Mouse (Mus musculus) T-helper 17 cell (primary cell): ENCODE results near the gene Cdkl4.

Experiments used
- in situ Hi-C, 2 experiments: fragments of 300-600 bp; cut with MboI, MseI; formaldehyde crosslinking; loops; 1 replicate in 1 of 2; 2 replicates in 1 of 2; pipeline ENCODE4 v1.15.1; 2025; ENCODE audit warnings: high pct_unique_total_duplicates in 2 of 2

Cdkl4 gene

DNA sequence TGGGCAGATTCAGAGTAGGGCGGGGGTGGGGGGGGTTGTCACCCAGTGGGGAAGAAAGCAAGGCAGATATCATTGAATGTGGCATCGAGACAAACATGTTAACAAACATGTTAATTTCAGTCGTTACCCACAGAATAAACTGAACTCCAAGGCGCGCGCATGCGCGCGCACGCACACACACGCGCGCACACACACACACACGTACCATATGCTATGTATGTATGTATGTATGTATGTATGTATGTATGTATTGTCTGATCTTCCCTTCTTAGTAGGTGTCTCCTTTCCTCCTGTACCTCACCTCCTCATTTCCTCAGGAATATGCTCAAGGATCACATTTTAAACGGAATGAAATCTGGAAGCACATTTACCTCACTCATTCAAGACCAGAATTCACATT, at the start of gene Cdkl4:
TSS of gene Cdkl4 (minus strand) at position 175 of the 400 bp plus-strand sequence.
- in situ Hi-C loops = no loop called here

DNA sequence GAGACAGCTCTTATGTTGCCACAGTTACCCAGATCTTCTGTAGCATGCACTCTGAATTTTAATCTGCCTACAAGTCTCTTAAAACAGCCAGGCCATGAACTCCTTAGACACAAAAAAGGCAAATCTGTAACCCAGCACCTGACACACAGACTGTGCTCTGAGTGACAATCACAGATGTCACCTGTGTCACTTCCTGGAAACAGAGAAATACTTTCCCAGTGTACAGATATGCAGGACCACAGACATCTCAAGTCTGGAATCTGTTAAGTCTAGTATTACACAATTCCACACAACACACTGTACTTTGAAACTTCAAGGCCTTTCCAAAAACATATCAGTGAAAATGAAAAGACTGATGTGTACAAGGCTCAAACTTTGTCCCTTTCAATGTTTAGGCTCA, 47.4 kb upstream of the Cdkl4 start:
- in situ Hi-C loops = loop anchor here (5.0 to 25.0 kb wide), 2 partner anchors 192 to 362 kb away; no protein-coding TSS in a partner anchor

DNA sequence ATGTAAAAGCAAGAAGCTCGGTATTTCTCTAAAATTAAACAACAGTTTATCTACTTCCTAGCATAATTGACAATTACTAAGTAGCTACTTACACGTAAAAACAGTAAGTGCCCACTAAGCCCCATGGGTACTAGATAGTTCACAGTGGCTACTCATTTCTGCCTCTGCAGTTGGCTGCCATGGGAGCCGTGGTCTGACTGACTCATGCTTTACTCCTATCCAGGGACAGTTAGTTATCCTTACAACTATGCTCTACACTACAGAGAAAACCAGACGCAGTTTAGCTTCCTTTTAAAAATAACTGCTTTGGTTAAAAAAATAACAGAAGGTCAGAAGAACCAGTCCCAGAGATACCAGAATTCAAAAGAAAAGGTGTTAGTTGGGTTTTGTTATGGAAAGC, 44.1 kb upstream of the Cdkl4 start:
- in situ Hi-C loops = loop anchor here (5.0 to 25.0 kb wide), 2 partner anchors 196 to 366 kb away; no protein-coding TSS in a partner anchor

DNA sequence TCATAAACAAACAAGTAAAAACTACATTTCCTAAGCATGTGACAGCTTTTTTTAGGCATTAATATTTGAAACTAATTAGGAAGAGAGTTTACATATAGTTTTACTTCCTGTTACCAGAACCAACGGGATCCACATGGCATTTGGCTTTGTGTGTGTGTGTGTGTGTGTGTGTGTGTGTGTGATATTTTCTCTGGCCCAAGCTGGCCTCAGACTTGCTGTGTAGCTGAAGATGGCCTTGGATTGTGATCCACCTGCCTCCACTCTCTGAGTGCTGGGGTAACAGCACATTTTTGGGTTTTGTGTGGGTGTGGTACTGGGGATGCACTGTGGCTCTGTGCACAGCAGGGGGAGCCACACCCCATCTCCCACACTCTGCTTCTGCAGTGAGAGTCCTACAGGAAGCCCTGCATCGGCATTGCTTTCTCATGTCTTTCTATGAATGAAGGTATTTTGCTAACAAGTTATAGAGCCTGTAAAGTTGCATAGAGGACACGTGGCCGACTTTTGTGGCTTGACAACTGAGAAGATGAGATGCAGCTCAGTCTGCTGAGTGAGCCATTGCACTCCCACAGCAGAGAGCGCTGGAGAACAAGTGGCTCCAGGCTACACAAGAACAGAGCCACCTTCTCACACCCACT, 43.3 kb upstream of the Cdkl4 start:
- in situ Hi-C loops = loop anchor here (5.0 to 25.0 kb wide), 2 partner anchors 196 to 366 kb away; no protein-coding TSS in a partner anchor

DNA sequence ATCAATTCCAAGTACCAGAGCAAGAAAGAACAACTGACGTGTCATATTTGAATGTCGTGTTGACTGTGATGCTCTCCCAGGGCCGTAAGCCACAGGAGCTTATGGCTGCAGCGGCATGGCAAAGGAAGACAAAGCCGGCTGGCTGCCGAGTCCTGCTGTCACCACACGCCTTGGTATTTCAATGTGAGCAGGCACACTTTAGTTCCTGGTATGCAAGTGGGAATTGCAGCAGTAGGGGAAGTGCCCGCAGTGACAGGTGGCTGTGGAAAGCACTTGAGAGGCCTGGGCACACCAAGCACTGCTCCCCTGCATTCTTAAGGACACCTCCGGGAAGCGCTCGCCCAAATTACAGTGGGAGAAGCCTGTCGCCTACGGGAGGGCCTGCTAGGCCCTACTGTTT, 41.9 kb upstream of the Cdkl4 start:
- in situ Hi-C loops = loop anchor here (5.0 to 25.0 kb wide), 3 partner anchors 203 to 368 kb away; no protein-coding TSS in a partner anchor

DNA sequence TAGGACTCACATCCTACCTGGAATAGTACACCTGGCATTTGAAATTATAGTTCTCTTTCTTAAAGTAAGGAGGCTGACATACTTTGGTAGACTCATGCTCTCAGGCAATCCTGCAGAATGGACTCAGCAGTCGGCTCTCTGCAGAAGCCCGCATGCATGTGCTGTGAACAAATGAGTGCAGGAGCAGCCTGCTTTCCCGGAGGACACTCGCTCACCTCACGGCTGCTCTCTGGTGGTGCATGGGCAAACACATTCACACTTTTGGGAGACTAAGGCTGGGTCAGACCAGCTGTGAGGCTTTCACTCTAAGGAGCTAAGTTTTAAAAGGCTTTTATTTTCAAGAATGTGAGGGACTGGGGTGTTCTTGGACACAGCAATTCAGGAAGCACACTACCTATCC, 41.3 kb upstream of the Cdkl4 start:
- in situ Hi-C loops = loop anchor here (5.0 to 25.0 kb wide), 3 partner anchors 203 to 368 kb away; no protein-coding TSS in a partner anchor

DNA sequence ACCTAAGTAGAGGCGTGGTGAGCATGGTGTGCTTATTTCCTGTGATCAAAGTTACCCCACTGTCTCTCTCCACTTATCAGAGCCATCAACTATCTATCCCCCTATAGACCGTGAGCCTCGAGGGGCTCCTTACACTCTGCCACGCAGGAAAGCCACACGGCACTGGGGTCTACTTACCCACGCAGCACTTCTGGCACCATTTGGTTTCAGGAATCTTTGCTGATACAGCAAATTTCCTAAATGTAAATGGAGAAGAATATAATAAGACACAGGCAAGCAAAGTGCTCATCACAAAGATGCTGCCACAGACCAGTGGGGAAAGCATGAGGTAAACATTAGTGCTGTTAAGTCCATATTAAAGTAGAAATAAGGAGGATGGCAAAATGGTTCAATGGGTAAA, 26.2 kb upstream of the Cdkl4 start:
- in situ Hi-C loops = loop anchor here in 1 of 2 experiments (25.0 kb wide), 1 partner anchor 383 kb away; no protein-coding TSS in a partner anchor

DNA sequence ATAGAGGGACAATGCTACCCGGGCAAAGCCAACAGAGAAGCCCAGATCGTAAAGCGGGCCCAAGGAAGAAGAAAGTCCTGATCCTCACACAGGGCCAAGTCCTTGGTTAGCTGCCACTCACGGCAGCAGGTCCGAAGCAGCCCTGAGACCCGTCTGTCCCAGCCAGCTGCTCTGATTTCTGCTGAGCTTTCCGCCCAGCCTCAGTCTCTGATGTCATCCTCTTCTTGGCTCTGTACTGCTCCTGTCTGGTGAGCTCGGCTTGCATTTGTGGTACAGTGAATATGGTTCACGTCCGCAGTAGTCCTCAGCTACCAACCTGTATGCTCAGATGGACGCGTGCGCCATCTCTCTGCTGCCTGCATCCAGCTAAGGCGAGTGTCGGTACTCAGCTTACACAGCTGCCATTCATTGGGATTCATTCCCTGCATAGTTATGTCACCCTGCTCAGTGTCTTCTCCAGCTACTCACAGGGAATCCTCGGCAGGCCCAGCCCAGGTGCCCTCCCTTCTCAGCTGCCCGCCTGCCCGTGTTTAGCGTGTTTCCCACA, 25.5 kb upstream of the Cdkl4 start:
- in situ Hi-C loops = loop anchor here in 1 of 2 experiments (25.0 kb wide), 1 partner anchor 384 kb away; no protein-coding TSS in a partner anchor

DNA sequence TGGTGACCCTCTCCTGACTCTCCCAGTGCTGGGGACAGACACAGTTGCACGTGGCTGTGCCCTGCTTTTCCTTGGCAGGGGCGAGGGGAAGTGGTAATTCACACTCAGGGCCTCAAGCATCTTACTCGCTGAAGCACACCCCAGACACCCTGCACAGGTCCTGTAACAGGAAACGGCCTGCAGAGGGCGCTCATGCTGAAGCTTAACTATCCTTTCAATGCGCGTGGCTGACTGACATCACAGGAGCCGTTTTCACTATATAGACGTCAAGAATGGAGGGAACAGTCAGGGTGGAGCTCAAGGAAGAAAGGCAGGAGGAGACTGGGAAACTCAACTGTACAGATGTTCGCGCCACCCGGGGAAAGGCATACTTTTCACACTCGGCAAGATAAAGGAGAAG, 23.8 kb upstream of the Cdkl4 start:
- in situ Hi-C loops = loop anchor here in 1 of 2 experiments (25.0 kb wide), 1 partner anchor 386 kb away; no protein-coding TSS in a partner anchor

DNA sequence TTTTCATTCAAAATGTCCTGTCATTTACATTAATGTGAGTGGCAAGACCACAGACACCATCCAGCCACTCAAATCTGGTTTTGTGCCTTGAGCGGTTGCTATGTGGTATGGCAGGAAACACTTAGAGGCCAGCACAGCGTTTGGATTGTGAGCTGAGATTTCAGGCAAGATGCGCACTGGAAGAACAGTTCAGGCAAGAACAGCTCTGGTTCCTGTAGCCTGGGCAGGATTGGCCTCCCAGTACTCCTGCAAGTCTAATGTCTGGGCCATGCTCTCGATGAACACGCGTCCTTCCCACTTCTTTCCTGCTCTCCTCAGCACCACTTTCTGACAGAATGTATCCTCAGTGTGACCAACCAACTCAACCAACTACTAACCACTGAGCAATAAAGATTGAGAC, 5.4 kb upstream of the Cdkl4 start:
- in situ Hi-C loops = no loop called here

DNA sequence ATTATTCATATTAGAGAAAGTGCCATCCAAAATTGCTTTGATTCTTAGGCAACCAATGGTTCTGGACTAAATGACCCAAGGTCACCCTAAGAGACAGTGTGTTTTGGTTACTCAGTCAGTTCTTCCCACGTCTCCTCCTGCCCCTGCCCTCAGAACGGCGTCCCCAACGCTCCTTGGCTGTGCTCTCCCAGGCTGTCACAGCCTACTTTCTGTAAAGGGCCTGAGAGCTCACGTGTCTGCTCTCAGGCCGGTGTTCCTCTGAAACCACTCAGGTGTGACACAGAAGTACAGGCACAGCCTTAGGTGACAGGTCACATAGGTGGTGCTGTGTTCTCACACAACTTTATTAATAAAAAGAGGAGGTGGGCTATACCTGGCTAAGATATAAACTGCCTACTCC, 2.3 kb upstream of the Cdkl4 start:
- in situ Hi-C loops = no loop called here

DNA sequence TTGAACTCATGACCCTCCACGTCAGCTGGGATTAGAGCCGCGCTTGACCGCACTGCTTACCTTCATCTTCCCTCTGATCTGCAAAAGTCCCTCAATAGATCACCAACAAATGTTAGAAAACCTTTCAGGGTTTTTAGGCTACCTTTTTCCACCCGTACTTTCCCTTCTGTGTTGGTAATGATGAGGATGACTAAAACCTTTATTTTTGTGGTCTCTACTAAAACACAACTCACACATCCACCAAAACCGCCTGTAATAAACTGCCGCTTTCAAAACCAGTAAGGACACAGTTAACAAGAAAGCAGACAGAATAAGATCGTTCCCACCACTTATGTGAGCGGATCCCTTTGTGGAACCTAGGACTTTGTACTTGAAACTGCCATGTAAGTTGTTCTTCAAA, 1.5 kb upstream of the Cdkl4 start:
- in situ Hi-C loops = no loop called here

DNA sequence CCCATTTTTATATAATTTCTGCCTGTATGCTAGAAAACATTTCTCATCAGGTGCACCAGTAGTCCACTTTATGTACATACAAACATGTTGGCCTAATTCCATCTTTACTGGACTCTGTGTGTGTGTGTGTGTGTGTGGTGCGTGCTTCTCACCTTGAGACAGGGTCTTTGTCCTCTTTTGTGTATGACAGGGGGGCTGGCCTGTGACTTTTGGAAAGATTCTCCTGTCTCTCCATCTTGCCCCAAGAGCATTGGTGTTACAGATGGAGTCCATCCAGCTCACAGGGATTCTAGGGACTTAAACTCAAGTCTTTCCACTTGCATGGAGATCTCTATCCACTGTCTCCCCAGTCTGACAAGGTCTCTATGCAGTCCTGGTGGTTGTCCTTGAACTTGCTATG, 428 bp upstream of the Cdkl4 start:
- in situ Hi-C loops = no loop called here

DNA sequence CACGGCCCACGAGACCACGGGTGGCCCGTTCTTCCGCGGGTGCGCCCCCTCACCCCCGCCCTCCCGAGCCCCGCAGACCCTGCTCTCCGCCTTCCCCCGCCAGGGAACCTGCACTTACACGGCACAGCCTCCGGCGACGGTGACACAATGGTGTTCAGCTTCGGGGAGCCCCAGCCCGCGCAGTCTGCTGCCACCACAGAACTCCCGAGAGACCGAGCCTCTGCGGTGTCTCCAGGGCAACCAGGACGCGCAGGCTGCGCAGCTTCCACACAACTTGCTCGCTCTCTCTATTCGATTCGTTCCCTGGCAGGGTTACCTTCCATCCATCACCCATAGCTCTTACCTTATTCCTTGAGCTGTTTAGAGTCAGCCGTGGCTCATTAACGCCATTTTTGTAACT, 399 bp downstream of the Cdkl4 start:
- in situ Hi-C loops = no loop called here

DNA sequence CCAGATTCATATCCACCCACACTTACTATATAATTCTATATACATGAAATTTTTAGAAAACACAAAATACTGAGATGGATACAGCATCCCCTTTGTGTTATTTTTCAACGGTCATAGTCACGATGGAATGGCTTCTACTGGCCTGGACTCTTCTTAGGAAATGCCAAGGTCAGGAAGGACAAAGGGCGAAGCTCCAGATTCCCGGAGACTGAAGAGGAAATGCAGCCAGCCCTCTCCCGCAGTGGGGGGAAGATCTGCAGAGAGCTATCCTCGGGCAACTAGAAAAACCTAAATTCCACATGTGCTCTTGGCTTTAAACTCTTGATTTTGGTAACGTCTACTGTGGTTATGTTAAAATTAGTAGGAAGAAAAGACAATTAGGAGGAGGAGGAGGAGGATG, 2.6 kb downstream of the Cdkl4 start:
- in situ Hi-C loops = no loop called here

DNA sequence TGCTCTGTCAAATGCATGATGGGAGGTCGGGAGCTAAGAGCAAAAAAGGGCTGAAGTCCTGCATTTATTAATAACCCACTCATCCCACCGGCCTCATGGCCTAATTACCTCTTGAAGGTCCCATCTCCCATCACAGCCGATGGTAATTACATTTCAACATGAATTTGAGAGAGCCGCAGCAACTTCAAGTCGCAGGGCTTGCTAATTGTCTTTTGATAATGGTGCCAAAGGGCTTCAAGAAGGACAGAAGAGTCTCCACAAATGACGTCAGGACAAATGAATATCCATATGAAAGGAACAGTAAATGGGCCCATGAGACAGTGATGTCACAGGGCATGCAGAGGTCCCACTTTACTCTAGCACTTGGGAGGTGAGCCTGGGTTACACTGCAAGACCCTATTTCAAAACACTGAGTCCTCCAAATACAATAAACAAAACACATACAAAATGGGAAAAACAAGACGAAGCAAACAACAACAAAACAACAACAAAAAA, 3.1 kb downstream of the Cdkl4 start:
- in situ Hi-C loops = no loop called here

DNA sequence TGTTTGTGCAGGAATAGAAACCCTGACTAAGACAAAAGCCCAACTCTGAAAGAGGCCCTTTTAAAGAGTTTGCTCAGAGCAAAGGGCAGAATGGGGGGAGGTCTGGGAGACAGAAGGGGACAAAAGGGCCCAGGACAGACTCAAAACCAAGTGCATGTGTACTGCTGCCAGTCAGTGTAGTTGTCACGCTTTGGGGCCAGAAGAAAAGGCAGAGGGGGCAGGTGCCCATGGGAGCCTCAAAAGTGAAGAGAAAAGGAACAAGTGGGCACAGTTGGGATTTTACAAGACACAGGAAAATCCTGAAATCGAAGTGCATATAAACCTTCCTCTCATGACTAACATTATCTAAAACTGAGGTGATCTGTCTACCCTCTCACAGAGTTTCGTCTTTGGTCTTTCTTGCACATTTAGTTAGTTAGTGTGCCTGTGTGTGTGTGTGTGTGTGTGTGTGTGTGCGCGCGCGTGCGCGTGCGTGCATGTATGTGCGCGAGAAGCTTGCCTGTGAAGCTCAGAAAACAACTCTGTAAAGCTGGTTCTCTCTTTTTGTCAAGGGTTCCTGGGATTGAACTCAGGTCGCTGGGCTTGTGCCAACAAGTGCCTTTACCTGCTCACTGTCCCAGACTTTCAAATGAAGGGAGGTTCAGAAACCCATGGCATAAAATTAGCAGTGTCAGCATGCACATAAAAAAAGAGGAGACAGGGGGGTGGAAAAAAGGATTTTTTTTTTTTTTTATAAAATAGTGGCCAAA, 5.3 kb downstream of the Cdkl4 start:
- in situ Hi-C loops = no loop called here

DNA sequence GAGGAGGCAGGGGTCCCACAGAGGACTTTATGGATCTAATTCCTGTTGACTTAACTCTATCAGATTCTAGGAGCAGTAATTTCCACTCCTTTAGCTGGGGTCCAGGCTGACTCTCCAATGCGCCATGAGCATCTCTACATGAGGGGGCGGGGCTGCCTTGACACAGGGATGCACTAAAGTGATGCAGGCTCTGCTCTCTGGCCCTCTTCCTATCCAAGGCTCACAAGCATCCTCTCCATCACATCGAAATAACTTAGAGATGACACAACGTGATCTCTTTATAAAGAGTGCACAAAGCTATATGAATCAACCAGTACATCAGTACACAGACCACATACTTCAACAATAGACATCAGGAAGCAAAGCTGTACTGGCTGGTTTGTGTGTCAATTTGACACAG, 6.2 kb downstream of the Cdkl4 start:
- in situ Hi-C loops = no loop called here

DNA sequence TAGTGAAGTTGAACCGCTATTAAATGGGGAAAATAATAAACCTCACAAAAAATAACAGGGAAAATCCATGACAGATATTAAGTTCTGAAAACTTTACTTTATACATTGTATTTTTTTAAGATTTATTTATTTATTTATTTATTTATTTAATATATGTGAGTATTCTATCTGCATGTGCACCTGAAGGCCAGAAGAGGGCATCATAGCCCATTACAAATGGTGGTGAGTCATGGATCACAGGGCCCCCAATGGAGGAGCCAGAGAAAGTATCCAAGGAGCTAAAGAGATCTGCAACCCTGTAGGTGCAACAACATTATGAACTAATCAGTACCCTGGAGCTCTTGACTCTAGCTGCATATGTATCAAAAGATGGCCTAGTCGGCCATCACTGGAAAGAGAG, 7.9 kb downstream of the Cdkl4 start:
- in situ Hi-C loops = loop anchor here (10.0 kb wide), 2 partner anchors 195 to 275 kb away; partner anchors contain the start of genes Dhx57 (in 1 of the 2), Gm10190 (in 1 of the 2) and Morn2 (in 1 of the 2)

DNA sequence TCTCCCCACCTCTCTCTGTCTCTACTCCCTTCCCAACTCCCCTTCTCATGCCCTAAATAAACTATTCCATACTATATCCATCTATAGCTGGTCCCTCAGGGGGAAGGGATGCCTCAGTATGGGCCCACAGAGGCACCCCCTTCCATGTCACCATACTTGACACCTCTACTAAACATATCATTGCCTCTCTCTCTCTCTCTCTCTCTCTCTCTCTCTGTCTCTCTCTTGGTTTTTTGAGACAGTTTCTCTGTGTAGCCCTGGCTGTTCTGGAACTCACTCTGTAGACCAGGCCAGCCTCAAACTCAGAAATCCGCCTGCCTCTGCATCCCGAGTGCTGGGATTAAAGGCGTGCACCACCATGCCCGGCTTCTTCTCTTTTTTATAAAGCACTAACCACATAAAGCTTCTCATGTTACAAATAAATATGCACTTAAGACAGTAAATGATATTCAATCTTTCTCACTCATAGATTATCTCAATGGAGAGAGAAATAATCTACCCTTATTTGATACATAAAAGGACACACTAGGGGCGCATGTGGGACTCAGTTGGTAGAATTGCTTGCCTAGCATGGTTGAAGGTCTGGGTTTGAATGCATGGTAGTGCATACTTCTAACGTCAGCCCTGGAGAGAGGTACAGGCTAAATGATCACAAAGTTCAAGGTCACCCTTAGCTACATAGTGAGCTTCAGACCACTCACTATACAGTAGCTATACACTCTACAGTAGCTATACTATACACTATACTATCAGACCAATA, 8.6 kb downstream of the Cdkl4 start:
- in situ Hi-C loops = loop anchor here (10.0 kb wide), 2 partner anchors 194 to 274 kb away; partner anchors contain the start of genes Dhx57 (in 1 of the 2), Gm10190 (in 1 of the 2) and Morn2 (in 1 of the 2)

DNA sequence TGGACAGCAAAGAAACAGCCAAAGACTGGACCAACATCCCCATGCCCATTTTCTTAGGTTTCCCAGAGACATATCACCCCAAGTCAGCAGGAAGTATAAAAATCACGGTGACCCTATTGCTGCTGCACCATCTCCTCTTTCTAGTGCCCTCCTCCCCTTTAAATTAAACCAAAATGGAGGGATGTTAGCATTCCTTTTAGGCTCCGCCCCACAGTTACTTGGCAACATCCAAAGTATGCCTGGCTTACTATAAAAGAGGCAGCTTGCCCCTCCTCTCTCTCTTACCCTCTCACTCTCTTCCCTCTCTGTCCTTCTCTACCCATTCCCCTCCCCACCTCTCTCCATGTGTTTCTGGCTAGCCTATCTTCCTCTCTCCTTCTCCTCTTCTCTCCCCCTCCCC, 9.2 kb downstream of the Cdkl4 start:
- in situ Hi-C loops = loop anchor here (10.0 kb wide), 2 partner anchors 194 to 274 kb away; partner anchors contain the start of genes Dhx57 (in 1 of the 2), Gm10190 (in 1 of the 2) and Morn2 (in 1 of the 2)
